Mouse (Mus musculus): ENCODE data around the gene Ndufv1. TPM values are rescaled to one million over a fixed set of nuclear protein-coding genes. Genes with fewer than 3 reads are reported as not detected.
"Not testable (repeated sequence)": the region's sequence is repeated elsewhere in the genome, so short reads cannot be mapped to it uniquely, and the experiment has no call there.

The Ndufv1 gene
- polyA plus RNA-seq, 1 experiment: 77.9 TPM

DNA sequence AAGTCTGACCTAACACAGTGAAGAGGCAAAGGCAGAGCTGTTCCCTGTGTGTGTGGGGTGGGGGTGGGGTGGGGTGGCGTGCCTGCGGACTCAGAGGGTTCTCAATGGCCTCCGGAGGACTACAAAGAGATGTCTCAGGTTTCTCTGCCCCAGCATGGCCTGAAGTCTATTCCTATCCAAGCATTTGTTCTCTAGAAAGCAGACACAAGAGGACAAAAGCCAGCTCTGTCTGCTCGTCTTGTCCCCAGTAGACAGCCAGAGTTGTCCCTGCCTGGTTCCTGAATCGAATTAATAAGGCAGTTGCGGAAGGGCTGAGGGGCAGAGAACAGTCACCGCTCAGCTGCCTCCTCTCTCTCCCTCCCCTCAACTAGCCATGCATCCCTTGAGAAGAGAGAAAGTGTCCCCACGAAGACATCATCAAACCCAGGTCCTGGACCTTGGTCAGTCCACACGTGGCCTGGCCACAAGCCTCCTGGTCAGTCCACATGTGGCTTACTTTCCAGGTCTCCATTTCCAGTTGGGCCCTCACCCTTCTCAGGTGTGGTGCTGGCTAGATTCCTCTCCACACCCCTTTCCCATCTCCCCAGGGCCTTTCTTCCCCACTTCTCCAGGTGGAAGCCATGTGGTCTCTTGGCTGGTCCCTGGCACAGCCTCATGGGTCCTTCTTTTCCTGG is 28.9 kb downstream of the Ndufv1 start:
- Histone ChIP-seq H3K4me3 (ENCODE audit: low read depth, low read length) (no peak overlapping the region), H3K36me3 (ENCODE audit: control insufficient read depth, insufficient read depth, low read length, poor library complexity, severe bottlenecking) (no peaks in the 10 kb centered on the region), H3K9me3 (replicated peaks; ENCODE audit: control insufficient read depth, insufficient read depth, low read length, poor library complexity, severe bottlenecking) (no peaks in the 10 kb centered on the region), H3K9ac (ENCODE audit: low read depth, poor library complexity, severe bottlenecking) (no peak overlapping the region), H3K4me1 (ENCODE audit: control insufficient read depth, insufficient read depth, low read length) (peaks cover 4% of the 10 kb centered on the region), H3K27ac (ENCODE audit: insufficient read depth, low read length) (no peak overlapping the region), H3K27me3 (ENCODE audit: control insufficient read depth, insufficient read depth, low read length, poor library complexity, severe bottlenecking) (no peaks in the 10 kb centered on the region)
- TF ChIP-seq EP300 (IDR thresholded peaks at IDR 0.05; ENCODE audit: insufficient read depth, low read depth, low read length): no peak
- no peak for TF ChIP-seq POLR2A (IDR thresholded peaks at IDR 0.05; ENCODE audit: insufficient read depth, low read length)
- no peak for TF ChIP-seq CTCF (IDR thresholded peaks at IDR 0.05; ENCODE audit: low read depth, low read length)

DNA sequence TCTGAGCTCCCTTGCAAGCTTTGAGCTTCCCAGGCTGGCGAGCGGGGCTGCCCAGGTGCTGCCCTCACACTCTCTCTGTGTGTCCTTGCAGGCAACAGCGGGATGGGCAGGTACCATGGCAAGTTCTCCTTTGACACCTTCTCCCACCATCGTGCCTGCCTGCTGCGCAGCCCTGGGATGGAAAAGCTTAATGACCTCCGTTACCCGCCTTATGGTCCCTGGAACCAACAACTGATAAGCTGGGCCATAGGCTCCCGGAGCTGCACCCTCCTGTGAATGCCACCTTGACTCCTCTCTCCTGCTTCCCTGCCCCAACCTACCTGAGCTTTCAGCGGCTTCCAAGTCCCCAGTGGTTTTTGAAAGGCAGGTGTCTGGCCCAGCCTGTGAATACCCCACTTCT is 31.7 kb downstream of the Ndufv1 start:
- Histone ChIP-seq H3K27ac (ENCODE audit: insufficient read depth, low read length) (no peak overlapping the region), H3K36me3 (ENCODE audit: control insufficient read depth, insufficient read depth, low read length, poor library complexity, severe bottlenecking) (no peaks in the 10 kb centered on the region), H3K27me3 (ENCODE audit: control insufficient read depth, insufficient read depth, low read length, poor library complexity, severe bottlenecking) (no peaks in the 10 kb centered on the region), H3K9me3 (replicated peaks; ENCODE audit: control insufficient read depth, insufficient read depth, low read length, poor library complexity, severe bottlenecking) (no peaks in the 10 kb centered on the region), H3K9ac (ENCODE audit: low read depth, poor library complexity, severe bottlenecking) (no peak overlapping the region), H3K4me1 (ENCODE audit: control insufficient read depth, insufficient read depth, low read length) (peaks cover 2% of the 10 kb centered on the region), H3K4me3 (ENCODE audit: low read depth, low read length) (no peak overlapping the region)
- no peak for TF ChIP-seq EP300 (IDR thresholded peaks at IDR 0.05; ENCODE audit: insufficient read depth, low read depth, low read length)
- no peak for TF ChIP-seq CTCF (IDR thresholded peaks at IDR 0.05; ENCODE audit: low read depth, low read length)
- TF ChIP-seq POLR2A (IDR thresholded peaks at IDR 0.05; ENCODE audit: insufficient read depth, low read length): no peak

GRCm38 (mm10) chr19:3980309-3980708 is 32.3 kb downstream of the Ndufv1 start:
- Histone ChIP-seq H3K4me3 (ENCODE audit: low read depth, low read length) (no peak overlapping the region), H3K27me3 (ENCODE audit: control insufficient read depth, insufficient read depth, low read length, poor library complexity, severe bottlenecking) (no peaks in the 10 kb centered on the region), H3K4me1 (ENCODE audit: control insufficient read depth, insufficient read depth, low read length) (peaks cover 2% of the 10 kb centered on the region), H3K27ac (ENCODE audit: insufficient read depth, low read length) (no peak overlapping the region), H3K36me3 (ENCODE audit: control insufficient read depth, insufficient read depth, low read length, poor library complexity, severe bottlenecking) (no peaks in the 10 kb centered on the region), H3K9me3 (replicated peaks; ENCODE audit: control insufficient read depth, insufficient read depth, low read length, poor library complexity, severe bottlenecking) (no peaks in the 10 kb centered on the region), H3K9ac (ENCODE audit: low read depth, poor library complexity, severe bottlenecking) (no peak overlapping the region)
- no peak for TF ChIP-seq POLR2A (IDR thresholded peaks at IDR 0.05; ENCODE audit: insufficient read depth, low read length)
- TF ChIP-seq CTCF (IDR thresholded peaks at IDR 0.05; ENCODE audit: low read depth, low read length): peak; percentile 51
- TF ChIP-seq EP300 (IDR thresholded peaks at IDR 0.05; ENCODE audit: insufficient read depth, low read depth, low read length): no peak

DNA sequence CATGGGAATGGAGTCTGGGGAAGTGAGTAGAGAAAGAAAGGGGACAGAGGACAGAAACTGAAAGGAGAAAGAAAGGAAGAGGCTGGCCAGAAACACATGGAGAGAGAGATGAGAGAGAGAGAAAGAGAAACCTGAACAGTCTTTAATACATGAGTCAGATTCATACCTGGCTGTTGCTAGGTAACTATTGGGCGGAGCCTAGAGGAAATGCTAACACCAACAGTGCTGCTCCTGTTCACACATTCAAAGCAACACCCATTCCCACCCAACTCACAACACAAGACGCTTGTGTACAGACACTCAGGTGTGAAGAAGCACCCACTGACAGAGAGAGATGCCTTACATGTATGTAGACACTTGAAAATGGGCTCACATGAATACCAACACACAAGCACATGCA is 36.7 kb downstream of the Ndufv1 start:
- no peak overlapping the region for H3K4me3 ChIP-seq (ENCODE audit: low read depth, low read length)
- H3K27ac ChIP-seq (ENCODE audit: insufficient read depth, low read length): no peak overlapping the region
- no peaks in the 10 kb centered on the region for H3K36me3 ChIP-seq (ENCODE audit: control insufficient read depth, insufficient read depth, low read length, poor library complexity, severe bottlenecking)
- H3K9me3 ChIP-seq (replicated peaks; ENCODE audit: control insufficient read depth, insufficient read depth, low read length, poor library complexity, severe bottlenecking): no peaks in the 10 kb centered on the region
- no peaks in the 10 kb centered on the region for H3K4me1 ChIP-seq (ENCODE audit: control insufficient read depth, insufficient read depth, low read length)
- H3K27me3 ChIP-seq (ENCODE audit: control insufficient read depth, insufficient read depth, low read length, poor library complexity, severe bottlenecking): no peaks in the 10 kb centered on the region
- TF ChIP-seq POLR2A (IDR thresholded peaks at IDR 0.05; ENCODE audit: insufficient read depth, low read length) (no peak), CTCF (IDR thresholded peaks at IDR 0.05; ENCODE audit: low read depth, low read length) (no peak), EP300 (IDR thresholded peaks at IDR 0.05; ENCODE audit: insufficient read depth, low read depth, low read length) (no peak)
- H3K9ac ChIP-seq (ENCODE audit: low read depth, poor library complexity, severe bottlenecking): no peak overlapping the region

- H3K4me1 ChIP-seq (ENCODE audit: control insufficient read depth, insufficient read depth, low read length); H3K36me3 ChIP-seq (ENCODE audit: control insufficient read depth, insufficient read depth, low read length, poor library complexity, severe bottlenecking); H3K27me3 ChIP-seq (ENCODE audit: control insufficient read depth, insufficient read depth, low read length, poor library complexity, severe bottlenecking); H3K4me3 ChIP-seq (ENCODE audit: low read depth, low read length); H3K9ac ChIP-seq (ENCODE audit: low read depth, poor library complexity, severe bottlenecking); H3K27ac ChIP-seq (ENCODE audit: insufficient read depth, low read length); H3K9me3 ChIP-seq (replicated peaks; ENCODE audit: control insufficient read depth, insufficient read depth, low read length, poor library complexity, severe bottlenecking): not testable (repeated sequence)
These were observed 38.0 kb downstream of the Ndufv1 start for GRCm38 (mm10) chr19:3974608-3975007.

DNA sequence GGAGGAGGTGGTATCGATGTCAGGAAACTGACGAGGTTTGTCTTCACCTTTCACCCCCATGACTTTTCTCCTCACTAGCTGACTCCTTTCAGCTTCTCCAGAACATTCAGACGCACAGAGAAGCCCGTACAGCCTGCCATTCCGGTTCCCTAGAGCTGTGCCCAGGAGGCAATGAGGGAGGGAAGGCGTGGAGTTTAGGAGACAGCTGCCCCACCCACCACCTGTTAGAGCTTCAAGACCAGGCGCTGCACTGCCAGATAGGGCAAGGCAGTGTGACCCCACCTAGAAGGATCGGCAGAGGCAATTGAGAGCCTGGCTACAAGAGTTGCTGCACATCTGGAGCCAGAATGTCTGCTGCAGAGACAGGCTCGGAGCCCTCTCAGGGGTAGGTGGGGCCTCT is 40.4 kb downstream of the Ndufv1 start, which contains the start of gene Aldh3b2:
TSS of gene Aldh3b2 (plus strand) at position 100 of the 400 bp plus-strand sequence.
- Histone ChIP-seq H3K36me3 (ENCODE audit: control insufficient read depth, insufficient read depth, low read length, poor library complexity, severe bottlenecking) (no peaks in the 10 kb centered on the region), H3K27me3 (ENCODE audit: control insufficient read depth, insufficient read depth, low read length, poor library complexity, severe bottlenecking) (no peaks in the 10 kb centered on the region), H3K27ac (ENCODE audit: insufficient read depth, low read length) (no peak within 1 kb of the TSS), H3K4me3 (ENCODE audit: low read depth, low read length) (no peak within 1 kb of the TSS), H3K9ac (ENCODE audit: low read depth, poor library complexity, severe bottlenecking) (no peak within 1 kb of the TSS), H3K4me1 (ENCODE audit: control insufficient read depth, insufficient read depth, low read length) (no peaks in the 10 kb centered on the region), H3K9me3 (replicated peaks; ENCODE audit: control insufficient read depth, insufficient read depth, low read length, poor library complexity, severe bottlenecking) (no peaks in the 10 kb centered on the region)
- TF ChIP-seq EP300 (IDR thresholded peaks at IDR 0.05; ENCODE audit: insufficient read depth, low read depth, low read length): 0 out of 2 replicates have a peak, but pooled peaks have one; percentile 4
- TF ChIP-seq CTCF (IDR thresholded peaks at IDR 0.05; ENCODE audit: low read depth, low read length): no peak
- no peak for TF ChIP-seq POLR2A (IDR thresholded peaks at IDR 0.05; ENCODE audit: insufficient read depth, low read length)

Measured in ES-Bruce4 (cell line).